Comparison of ENCODE assay signal across 15 mouse cellular contexts in genomic region chr6:23837631-23838030, GRCm38 (mm10). TPM values are rescaled to one million over a fixed set of nuclear protein-coding genes. Genes with fewer than 3 reads are reported as not detected.
A peak's percentile ranks its signal among the peaks of the same experiment; 100 is the strongest.
DNase-seq lines count a peak whose midpoint lies in the region; ATAC-seq and TF ChIP-seq lines count a peak whose summit lies in the region.
"Had no signal": no experiment of that assay in that cellular context is flagged by ENCODE, and none has a peak within 500 bp of the region (broad histone marks: within the 10 kb centered on the region; RNA-seq: fewer than 3 reads in every experiment).

No protein-coding gene starts in this region.

- H3K9me3 ChIP-seq in hindbrain, embryonic 15.5 days = no peaks in the 10 kb centered on the region
- no peaks in the 10 kb centered on the region for H3K9me3 ChIP-seq in hindbrain, embryonic 12.5 days (replicated peaks)
- H3K9me3 ChIP-seq in lung, embryonic 16.5 days (ENCODE audit: control insufficient read depth, low read length) = no peaks in the 10 kb centered on the region
- no peaks in the 10 kb centered on the region for H3K9me3 ChIP-seq in neural tube, embryonic 15.5 days (replicated peaks)
- H3K9me3 ChIP-seq in intestine, embryonic 15.5 days = no peaks in the 10 kb centered on the region
- H3K9me3 ChIP-seq: limb, embryonic 15.5 days; midbrain, embryonic 10.5 days; neural tube, embryonic 12.5 days had no signal

- no peak for ATAC-seq in hindbrain, embryonic 15.5 days (ENCODE audit: low FRiP score, low read depth)
- ATAC-seq in hindbrain, embryonic 12.5 days (ENCODE audit: low FRiP score) = no peak
- ATAC-seq in lung, embryonic 16.5 days (ENCODE audit: low read depth) = no peak
- ATAC-seq in neural tube, embryonic 15.5 days (ENCODE audit: low FRiP score) = no peak
- ATAC-seq in intestine, embryonic 15.5 days = no peak
- ATAC-seq: Patski had no signal

- no peak for TF ChIP-seq POLR2A in lung, adult 2 months (IDR thresholded peaks at IDR 0.05; ENCODE audit: borderline replicate concordance, extremely low read depth, low read depth, low read length)

- H3K9ac ChIP-seq in hindbrain, embryonic 15.5 days = no peak overlapping the region
- H3K9ac ChIP-seq in hindbrain, embryonic 12.5 days = no peak overlapping the region
- H3K9ac ChIP-seq in lung, embryonic 16.5 days (ENCODE audit: low read length) = no peak overlapping the region
- no peak overlapping the region for H3K9ac ChIP-seq in neural tube, embryonic 15.5 days (replicated peaks)
- H3K9ac ChIP-seq in intestine, embryonic 15.5 days = no peak overlapping the region
- H3K9ac ChIP-seq: limb, embryonic 15.5 days; neural tube, embryonic 12.5 days had no signal

- TF ChIP-seq CTCF in lung, adult 2 months (IDR thresholded peaks at IDR 0.05; ENCODE audit: insufficient read depth, low read length) = no peak

- peak overlapping the region; percentile 93 for H3K4me2 ChIP-seq in hindbrain, embryonic 15.5 days
- no peak overlapping the region for H3K4me2 ChIP-seq in hindbrain, embryonic 12.5 days (replicated peaks)
- peak overlapping the region; percentile 66 for H3K4me2 ChIP-seq in lung, embryonic 16.5 days (ENCODE audit: low read depth, low read length)
- peak overlapping the region; percentile 97 for H3K4me2 ChIP-seq in neural tube, embryonic 15.5 days
- H3K4me2 ChIP-seq in intestine, embryonic 15.5 days (replicated peaks) = no peak overlapping the region

- DNase-seq in cerebellum, adult 9-10 months = peak; percentile 50
- no peak for DNase-seq in cerebellum, postnatal 36 days
- DNase-seq in lung, adult 2 months = no peak
- DNase-seq: gastrocnemius, postnatal 36 days; lung, adult 18-20 months; retina, postnatal 1 day had no signal

- no peaks in the 10 kb centered on the region for H3K36me3 ChIP-seq in hindbrain, embryonic 15.5 days
- H3K36me3 ChIP-seq in hindbrain, embryonic 12.5 days = no peaks in the 10 kb centered on the region
- no peaks in the 10 kb centered on the region for H3K36me3 ChIP-seq in lung, embryonic 16.5 days (ENCODE audit: control insufficient read depth, insufficient read depth, low read length)
- no peaks in the 10 kb centered on the region for H3K36me3 ChIP-seq in neural tube, embryonic 15.5 days
- H3K36me3 ChIP-seq in intestine, embryonic 15.5 days = no peaks in the 10 kb centered on the region
- H3K36me3 ChIP-seq: limb, embryonic 15.5 days; midbrain, embryonic 10.5 days; neural tube, embryonic 12.5 days had no signal

- 96% methylated on average over 7 of the region's 7 CpGs for WGBS in hindbrain, embryonic 15.5 days
- WGBS in hindbrain, embryonic 12.5 days = 92% methylated on average over 7 of the region's 7 CpGs
- 88% methylated on average over 7 of the region's 7 CpGs for WGBS in lung, embryonic 16.5 days
- 90% methylated on average over 7 of the region's 7 CpGs for WGBS in lung, adult 2 months
- WGBS in neural tube, embryonic 15.5 days = 94% methylated on average over 7 of the region's 7 CpGs
- 89% methylated on average over 7 of the region's 7 CpGs for WGBS in intestine, embryonic 15.5 days

- peaks cover 19% of the 10 kb centered on the region for H3K4me1 ChIP-seq in hindbrain, embryonic 15.5 days (replicated peaks)
- H3K4me1 ChIP-seq in hindbrain, embryonic 12.5 days = peaks cover 3% of the 10 kb centered on the region; the same call in 1 of the 2 replicates
- H3K4me1 ChIP-seq in lung, embryonic 16.5 days (replicated peaks; ENCODE audit: control insufficient read depth, insufficient read depth, low read length) = peaks cover 9% of the 10 kb centered on the region
- peaks cover 2% of the 10 kb centered on the region; the same call in 1 of the 2 replicates for H3K4me1 ChIP-seq in lung, adult 2 months (ENCODE audit: control insufficient read depth, insufficient read depth, low read length)
- peaks cover 17% of the 10 kb centered on the region for H3K4me1 ChIP-seq in neural tube, embryonic 15.5 days
- H3K4me1 ChIP-seq in intestine, embryonic 15.5 days (replicated peaks) = peaks cover 3% of the 10 kb centered on the region; the same call in 1 of the 2 replicates

- peaks cover 26% of the 10 kb centered on the region; the same call in 1 of the 2 replicates for H3K27me3 ChIP-seq in hindbrain, embryonic 15.5 days
- H3K27me3 ChIP-seq in hindbrain, embryonic 12.5 days = peaks cover 36% of the 10 kb centered on the region
- peaks cover 5% of the 10 kb centered on the region for H3K27me3 ChIP-seq in lung, embryonic 16.5 days (ENCODE audit: control insufficient read depth, insufficient read depth, low read depth, low read length)
- H3K27me3 ChIP-seq in neural tube, embryonic 15.5 days (replicated peaks) = peaks cover 21% of the 10 kb centered on the region
- peaks cover 31% of the 10 kb centered on the region for H3K27me3 ChIP-seq in intestine, embryonic 15.5 days (replicated peaks)

- no peak overlapping the region for H3K27ac ChIP-seq in hindbrain, embryonic 15.5 days (replicated peaks)
- no peak overlapping the region for H3K27ac ChIP-seq in hindbrain, embryonic 12.5 days
- H3K27ac ChIP-seq in lung, embryonic 16.5 days (ENCODE audit: low read length) = no peak overlapping the region
- no peak overlapping the region for H3K27ac ChIP-seq in neural tube, embryonic 15.5 days (replicated peaks)
- H3K27ac ChIP-seq in intestine, embryonic 15.5 days = no peak overlapping the region
- H3K27ac ChIP-seq: limb, embryonic 15.5 days; midbrain, embryonic 10.5 days; neural tube, embryonic 12.5 days had no signal

- H3K4me3 ChIP-seq in hindbrain, embryonic 15.5 days = peak overlapping the region; percentile 81
- no peak overlapping the region for H3K4me3 ChIP-seq in hindbrain, embryonic 12.5 days
- no peak overlapping the region; the same call in 1 of the 2 replicates for H3K4me3 ChIP-seq in lung, embryonic 16.5 days (ENCODE audit: low read length)
- no peak overlapping the region for H3K4me3 ChIP-seq in lung, adult 2 months (replicated peaks; ENCODE audit: extremely low read depth, low read depth, low read length)
- H3K4me3 ChIP-seq in neural tube, embryonic 15.5 days (replicated peaks) = peak overlapping the region; percentile 63
- no peak overlapping the region for H3K4me3 ChIP-seq in intestine, embryonic 15.5 days (replicated peaks)

RNA-seq across cellular contexts. Expression of gene Cadps2, which starts 1.6 kb away (rescaled TPM):
- polyA plus RNA-seq in hindbrain, embryonic 15.5 days (2015; fragmentation: Nextera tagmentation; extraction: Ambion mirVana) = 12.9 and 13.9 TPM in 2 replicates
- polyA plus RNA-seq in hindbrain, embryonic 12.5 days (2016; fragmentation: Nextera tagmentation; extraction: Ambion mirVana) = 3.4 TPM in 2 replicates
- polyA plus RNA-seq in lung, embryonic 16.5 days (2015; fragmentation: Nextera tagmentation; extraction: Ambion mirVana) = 7.4 and 7.9 TPM in 2 replicates
- 9.1 and 10.1 TPM in 2 replicates for polyA plus RNA-seq in lung, adult 2 months (2012; rRNA removed)
- 9.5 and 10.7 TPM in 2 replicates for polyA plus RNA-seq in neural tube, embryonic 15.5 days (2015; fragmentation: Nextera tagmentation; extraction: Ambion mirVana)
- polyA plus RNA-seq in intestine, embryonic 15.5 days (2015; fragmentation: Nextera tagmentation; extraction: Ambion mirVana) = 0.88 and 1.1 TPM in 2 replicates

Comparison
In these comparisons a context has a peak if more than half of its experiments do, and no peak if none do; other contexts are left out.
1. H3K4me2 ChIP-seq: peak in hindbrain, embryonic 15.5 days (single experiment), lung, embryonic 16.5 days (single experiment) and neural tube, embryonic 15.5 days (single experiment); none in hindbrain, embryonic 12.5 days (single experiment) and intestine, embryonic 15.5 days (single experiment).
2. H3K4me3 ChIP-seq: peak in hindbrain, embryonic 15.5 days (single experiment) and neural tube, embryonic 15.5 days (single experiment); none in hindbrain, embryonic 12.5 days (single experiment), lung, embryonic 16.5 days (single experiment), lung, adult 2 months (single experiment) and intestine, embryonic 15.5 days (single experiment).